Mouse (Mus musculus) heart, postnatal 25 days (tissue): ENCODE data around the gene Fbxo22. TPM values are rescaled to one million over a fixed set of nuclear protein-coding genes. Genes with fewer than 3 reads are reported as not detected.

Experiments
- DNase-seq: peaks from one replicate; pipeline ENCODE4 v3.0.0; 2022; ENCODE audit warnings: low spot score
- intact Hi-C: fragments of 180-260 bp; cut with DNase I; formaldehyde crosslinking; loops from one replicate; pipeline ENCODE4 v1.15.1; 2025
- total RNA-seq, 2 experiments: library from RNA; stranded (reverse); gene quantifications; 2 replicates each; pipeline ENCODE4 v1.2.3; 2021

The Fbxo22 gene
- 10 to 100 TPM; 32.7 to 35.8 TPM for total RNA-seq

DNA sequence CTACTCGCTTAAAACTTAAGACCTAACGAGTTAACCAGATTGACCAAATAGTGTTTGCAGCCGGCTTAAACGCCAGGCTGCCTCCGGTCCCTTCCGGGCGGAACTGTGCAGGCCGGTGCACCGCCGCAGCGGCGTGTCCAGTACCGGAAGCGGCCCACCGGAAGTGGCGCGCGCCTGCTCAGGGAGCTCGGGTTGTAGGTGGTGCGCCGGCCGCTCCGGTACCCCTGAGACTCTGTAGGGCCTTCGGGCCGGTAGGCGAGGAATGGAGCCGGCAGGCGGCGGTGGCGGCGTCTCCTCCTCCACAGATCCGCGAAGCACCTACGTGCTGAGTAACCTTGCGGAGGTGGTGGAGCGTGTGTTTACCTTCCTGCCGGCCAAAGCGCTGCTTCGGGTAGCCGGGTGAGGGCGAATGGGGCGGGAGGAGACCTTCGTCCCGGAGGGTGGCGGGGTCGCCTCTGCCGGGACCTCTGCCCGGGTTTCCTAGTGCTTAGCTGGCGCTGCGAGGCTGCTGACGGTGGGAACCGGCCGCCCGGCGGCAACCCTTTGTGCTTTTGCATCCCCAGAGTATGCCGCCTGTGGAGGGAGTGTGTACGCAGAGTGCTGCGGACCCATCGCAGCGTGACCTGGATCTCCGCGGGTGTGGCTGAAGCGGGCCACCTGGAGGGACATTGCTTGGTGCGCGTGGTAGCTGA lies at the start of gene Fbxo22:
TSS of gene Fbxo22 (plus strand) at position 136 of the 692 bp plus-strand sequence.
- DNase-seq, result peak; percentile 73
- intact Hi-C loops, result loop anchor here (2.0 kb wide), 1 partner anchor 60 kb away; the partner anchor contains the start of gene Ube2q2

DNA sequence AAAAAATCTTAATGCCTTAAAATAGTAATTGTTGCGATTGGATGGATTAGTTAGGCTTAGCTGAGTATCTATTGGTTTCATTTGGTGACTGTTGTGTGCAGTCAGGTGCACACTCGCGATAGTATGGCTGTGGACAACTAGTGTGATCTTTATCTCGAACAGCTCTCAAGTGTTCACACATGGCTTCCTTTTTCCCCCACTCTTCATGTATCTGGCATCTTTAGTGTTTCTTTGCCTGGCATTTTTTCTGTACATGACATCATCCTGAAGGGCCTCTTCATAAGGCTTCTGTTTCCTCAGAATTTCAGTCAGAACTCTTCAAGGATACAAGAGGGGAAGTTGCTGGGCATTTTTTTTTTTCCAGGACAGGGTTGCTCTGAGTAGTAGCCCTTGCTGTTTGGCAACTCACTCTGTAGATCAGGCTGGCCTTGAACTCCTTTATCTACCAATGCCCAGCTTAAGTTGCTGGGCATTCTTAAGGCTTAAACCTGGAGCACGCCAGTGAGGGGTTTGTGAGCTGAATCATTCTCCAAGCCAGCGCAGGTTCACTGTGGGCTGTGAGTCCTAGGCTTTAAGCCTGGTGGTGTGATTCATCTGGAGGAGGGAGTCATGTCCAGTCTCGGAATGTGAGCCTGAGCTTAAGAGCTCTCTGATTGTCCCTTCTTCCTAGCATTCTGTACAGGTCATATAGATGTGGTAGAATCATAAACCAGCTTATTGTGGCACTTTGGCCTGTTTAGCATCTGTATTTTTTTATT lies 37.9 kb upstream of the Fbxo22 start:
- no peak for DNase-seq
- intact Hi-C loops, result no loop called here

DNA sequence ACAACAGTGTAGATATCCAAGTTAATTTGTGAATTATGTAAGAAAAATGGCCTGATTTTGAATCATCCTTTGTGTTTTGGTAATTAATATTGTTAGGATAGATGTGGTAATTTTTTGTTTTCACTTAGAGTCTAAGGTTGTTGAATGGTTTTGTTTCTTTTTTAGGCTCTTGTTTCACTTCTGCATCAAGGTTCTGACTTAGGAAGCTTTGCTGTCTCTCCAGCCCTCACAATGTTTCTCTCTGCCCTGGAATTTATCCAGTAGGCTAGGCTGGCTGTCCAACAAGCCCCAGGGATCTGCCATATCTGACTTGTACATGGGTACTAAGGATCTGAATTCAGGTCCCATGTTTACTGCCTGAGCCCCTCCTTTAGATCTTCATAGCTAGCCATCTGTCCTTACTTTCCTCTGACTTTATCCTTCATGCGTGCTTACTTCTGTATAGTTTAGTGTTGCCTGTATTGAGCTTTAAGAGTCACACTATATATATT lies 36.5 kb upstream of the Fbxo22 start:
- no peak for DNase-seq
- intact Hi-C loops, result no loop called here

DNA sequence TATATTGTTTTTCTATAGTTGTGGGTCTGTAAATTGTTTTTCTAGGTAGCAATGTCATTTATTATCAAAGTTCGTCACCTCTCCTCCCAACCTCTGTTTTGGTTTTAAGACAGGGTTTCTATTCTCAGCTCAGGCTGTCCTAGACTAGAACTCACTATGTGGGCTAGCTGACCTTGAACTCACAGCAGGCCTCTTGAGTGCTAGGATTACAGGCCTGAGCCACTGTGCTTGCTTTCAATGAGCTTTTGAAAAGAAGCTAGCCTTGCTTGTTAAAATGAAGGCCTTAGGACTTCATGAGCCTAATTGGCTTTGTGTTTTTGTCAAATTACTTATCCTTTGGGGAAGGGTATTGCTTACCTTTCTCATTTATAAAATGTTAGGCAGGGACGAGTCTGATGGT lies 34.5 kb upstream of the Fbxo22 start:
- DNase-seq, result no peak
- intact Hi-C loops, result no loop called here

DNA sequence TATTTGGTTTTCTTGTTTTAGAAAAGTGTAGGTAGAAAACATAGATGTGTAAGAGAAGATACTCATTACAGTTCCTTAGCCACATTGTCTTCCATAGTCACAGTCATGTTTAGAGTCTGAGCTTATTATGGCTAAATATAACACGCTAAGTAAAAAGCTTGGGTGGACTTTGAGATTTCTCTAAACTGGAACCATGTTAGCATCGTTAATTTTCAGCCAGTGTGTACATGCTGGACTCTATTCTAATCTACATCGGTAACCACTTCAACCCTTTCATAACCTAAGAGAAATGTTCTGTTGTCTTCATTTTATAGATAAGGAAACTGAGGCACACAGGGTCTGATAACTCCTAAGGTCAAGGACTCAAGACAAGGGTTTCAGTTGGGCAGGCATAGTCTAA lies 12.8 kb upstream of the Fbxo22 start:
- intact Hi-C loops, result no loop called here
- DNase-seq, result no peak

DNA sequence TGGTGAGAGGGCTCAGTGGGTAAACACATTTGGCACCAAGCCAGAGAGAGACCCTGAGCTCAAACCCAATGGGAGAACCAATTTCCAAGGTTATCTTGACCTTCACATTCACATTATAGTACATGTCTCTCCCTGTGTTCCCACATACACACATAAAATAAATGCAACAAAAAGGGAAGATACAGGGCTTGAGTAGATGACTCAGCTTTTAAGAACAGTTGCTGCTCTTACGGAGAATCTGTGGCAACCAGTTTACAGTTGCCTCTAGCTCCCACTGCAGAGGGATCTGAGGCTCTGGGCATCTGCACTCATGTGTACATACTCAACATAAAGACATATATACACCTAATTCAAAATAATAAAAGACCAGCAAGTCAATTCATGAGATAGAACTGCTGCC lies 10.5 kb upstream of the Fbxo22 start:
- DNase-seq, result no peak
- intact Hi-C loops, result no loop called here

DNA sequence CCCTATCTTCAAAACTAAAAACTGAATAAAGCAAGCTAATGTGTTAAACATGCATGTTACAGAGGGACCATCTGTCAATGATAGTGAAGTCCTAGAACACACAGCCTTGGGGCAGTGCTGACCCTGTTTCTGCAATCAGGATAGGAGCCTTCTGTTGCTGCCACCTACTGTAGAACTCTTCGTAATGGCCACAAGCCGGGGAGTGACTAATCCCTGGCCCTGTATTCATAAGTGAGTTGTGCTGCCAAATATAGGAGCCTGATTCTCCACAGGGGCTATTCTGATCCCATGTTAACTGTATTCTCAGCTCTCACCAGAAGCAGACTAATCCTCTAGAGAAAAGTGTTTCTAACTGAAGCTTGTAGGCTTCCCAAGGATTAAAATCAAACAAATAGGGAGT lies 9.4 kb upstream of the Fbxo22 start:
- intact Hi-C loops, result no loop called here
- DNase-seq, result no peak

DNA sequence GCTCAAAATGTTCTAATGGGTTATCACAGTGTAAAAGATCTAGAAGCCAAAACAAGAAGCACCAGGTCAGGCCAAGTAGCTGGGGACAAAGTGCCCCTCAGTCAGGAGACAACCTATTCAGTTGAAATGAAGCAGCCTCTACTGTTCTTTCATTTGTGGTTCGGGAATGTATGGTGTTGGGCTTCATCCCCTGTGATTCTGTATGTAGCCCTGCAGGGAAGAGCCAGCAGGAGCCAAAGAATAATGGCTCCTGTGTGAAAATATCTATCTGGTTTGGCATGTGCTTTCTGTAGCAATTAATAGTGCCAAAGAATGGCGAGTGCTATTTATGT lies 301 bp upstream of the Fbxo22 start:
- intact Hi-C loops, result loop anchor here (2.0 kb wide), 1 partner anchor 60 kb away; the partner anchor contains the start of gene Ube2q2

DNA sequence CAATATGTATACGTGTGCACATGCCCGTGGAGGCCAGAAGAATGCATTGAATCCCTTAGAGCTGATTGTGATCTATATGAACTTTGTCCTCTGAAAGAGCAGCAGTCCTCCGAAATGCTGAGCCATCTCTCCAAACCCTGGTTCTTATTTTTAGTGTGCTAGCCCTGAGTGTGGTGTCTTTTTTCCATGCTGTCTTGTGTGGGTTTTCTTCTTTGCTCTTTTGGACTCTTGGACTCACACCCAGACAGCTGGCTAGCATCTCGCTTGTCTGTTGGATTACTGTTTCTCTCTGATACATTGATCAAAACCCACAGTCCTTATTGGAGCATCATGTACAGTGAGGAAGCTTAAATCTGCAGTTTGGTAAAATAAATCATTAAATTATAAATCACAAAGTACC lies 2.9 kb downstream of the Fbxo22 start:
- no peak for DNase-seq
- intact Hi-C loops, result no loop called here

More for the DNA sequence above, 301 bp upstream of the Fbxo22 start:
- no peak for DNase-seq

DNA sequence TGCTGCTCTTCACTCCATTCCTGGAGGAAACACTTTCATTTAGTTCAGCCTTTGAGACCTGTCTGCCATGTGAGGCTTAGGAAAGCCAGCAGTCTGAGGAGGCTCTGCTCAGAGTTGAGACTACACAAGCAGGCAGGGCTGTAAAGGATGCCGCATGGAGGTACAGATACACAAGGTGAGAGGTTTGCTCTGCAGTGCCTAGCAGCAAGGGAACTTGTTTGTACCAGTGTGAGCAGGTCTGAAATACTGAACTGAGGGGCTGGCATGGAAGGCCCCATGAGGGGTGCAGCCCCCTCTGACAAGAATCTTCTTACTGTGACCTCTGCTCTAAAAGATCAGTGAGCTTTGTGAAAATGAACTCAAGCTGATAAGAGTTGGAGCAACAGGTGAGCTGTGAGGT lies 4.7 kb downstream of the Fbxo22 start:
- DNase-seq, result no peak
- intact Hi-C loops, result no loop called here

DNA sequence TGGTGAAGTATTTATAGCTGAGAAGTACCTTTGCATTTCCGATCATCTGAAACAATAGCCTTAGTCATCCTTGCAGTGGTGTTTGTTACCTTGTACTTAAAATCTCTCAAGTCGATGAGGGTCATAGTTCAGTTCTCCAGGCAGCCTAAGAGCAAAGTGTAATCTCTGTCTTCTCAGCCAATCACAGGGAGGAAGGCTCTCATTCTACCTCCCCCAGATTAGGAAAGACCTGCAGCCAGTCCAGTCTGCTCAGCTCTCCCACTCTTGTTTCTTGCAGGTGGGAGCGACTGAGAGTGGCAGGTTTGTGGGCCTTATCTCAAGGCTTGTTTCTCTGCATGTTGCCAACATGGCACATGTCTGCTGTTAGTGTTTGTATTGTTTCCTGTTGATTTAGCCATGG lies 6.3 kb downstream of the Fbxo22 start:
- intact Hi-C loops, result no loop called here
- DNase-seq, result no peak

DNA sequence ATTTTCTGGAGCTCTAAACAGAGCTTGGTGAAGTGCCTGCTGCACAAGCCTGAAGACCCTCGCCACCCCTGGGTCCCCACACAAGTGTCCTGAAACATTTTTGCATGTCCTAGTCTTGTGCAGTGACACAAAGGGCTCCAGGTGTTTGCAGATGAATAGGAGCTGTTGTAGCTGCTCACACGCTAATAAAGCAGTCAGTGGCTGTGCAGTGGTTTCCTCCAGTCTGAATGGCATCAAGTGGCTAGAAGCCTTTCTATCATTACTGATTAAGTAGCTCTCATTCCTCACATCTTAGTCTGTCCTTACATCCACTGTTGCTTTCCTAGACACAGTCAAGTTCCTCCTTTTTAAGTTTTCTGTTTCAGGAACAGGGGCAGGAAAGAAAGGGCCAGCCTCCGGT lies 6.9 kb downstream of the Fbxo22 start:
- DNase-seq, result no peak
- intact Hi-C loops, result no loop called here

DNA sequence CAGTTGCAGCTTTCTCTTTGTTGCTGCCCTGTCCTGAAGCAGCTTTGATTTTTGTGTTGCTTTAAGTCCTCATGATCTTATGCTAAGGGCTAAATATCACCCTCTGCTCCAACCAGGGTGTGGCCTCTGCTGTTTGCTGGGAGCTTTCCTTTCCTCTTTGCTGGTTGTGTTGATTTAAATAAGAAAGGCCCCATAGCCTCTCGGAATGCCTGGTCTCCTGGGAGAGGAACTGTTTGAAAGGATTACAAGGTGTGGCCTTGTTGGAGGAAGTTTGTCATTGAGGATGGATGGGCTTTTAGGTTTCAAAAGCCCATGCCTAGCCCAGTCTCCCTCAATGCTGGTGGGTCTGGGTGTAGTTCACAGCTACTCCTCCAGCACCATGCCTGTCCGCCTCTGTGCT lies 7.4 kb downstream of the Fbxo22 start:
- no peak for DNase-seq
- intact Hi-C loops, result no loop called here

DNA sequence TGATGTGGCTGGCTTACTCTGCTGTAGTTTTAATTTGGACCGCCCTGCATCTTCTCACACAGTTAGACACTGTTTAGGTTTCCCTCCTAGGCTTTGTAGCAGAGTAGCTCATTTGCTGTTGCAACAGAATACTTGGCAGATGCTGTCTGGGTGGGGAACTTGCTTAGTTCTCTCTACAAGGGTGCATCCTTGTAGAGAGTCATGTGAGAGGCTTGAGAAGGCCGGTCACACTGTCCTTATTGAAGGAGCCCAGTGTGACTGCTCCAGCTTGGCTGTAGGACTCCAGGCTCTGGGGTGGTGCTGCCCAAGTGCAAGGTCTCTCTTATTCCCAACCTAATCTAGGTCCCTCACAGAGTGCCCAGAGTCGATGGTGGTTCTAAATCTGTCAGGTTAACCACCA lies 8.7 kb downstream of the Fbxo22 start:
- DNase-seq, result no peak
- intact Hi-C loops, result no loop called here

DNA sequence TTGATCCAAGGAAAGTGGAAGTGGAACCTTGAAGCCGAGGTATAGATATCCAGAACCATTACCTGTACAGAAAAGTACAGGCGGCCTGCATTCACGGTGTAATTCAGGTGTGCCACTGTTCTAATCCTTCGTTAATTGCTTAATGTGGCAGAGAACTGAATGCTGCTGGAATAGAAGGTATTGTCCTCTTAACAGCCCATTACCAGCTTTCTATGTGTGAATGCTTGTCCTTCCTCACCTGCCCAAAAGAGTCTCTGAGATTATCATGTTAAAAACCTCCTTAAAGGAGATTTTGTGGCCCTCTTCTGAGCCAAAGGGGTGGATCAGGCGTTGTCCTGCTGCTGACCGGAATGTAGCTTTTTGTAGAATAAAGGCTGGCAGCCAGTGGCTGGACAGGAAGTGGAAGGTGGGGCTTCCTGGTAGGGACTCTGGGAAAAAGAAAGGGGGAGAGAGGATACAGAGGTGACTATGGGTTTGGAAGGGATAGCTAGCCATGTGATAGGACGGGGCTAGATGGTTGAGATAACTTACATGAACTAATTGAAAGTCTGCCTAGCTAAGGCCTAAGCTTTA lies 16.5 kb downstream of the Fbxo22 start:
- intact Hi-C loops, result no loop called here
- DNase-seq, result peak; percentile 16

DNA sequence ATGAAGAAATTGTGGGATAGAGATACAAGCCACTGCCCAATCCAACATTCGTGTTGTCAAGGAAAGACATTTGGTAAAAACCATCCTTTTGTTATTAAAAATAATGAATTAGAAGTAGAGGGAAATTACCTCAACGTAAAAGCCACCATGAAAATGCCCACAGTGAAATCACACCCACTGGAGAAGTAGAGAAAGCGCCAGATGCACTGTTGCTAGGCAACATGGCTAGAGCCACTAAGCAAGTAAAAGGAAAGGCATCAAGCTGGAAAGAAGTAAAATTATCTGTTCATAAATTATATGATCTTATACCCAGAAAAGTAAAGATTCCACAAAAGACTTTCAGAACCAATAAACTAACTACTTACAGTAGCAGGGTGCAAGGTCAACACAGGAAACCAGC lies 17.5 kb downstream of the Fbxo22 start:
- DNase-seq, result no peak
- intact Hi-C loops, result no loop called here

DNA sequence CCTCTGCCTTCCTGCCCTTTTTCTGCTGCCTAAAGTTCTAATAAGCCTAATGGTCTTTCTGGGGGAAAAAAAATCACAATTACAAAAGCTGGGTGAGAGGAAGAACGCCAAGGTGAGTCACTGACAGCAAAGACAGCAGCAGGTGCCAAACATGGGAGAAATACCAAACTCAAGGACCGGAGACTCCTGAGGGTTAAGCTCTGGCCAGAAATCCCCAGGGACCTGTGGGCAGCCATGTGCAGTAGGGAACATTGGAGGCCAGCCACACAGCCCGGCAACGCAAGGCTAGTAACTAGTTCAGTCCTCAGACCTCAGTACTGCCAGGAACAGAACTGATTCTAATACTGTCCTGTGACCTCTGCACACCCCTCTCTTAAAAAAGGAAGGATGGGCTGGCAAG lies 19.4 kb downstream of the Fbxo22 start:
- intact Hi-C loops, result no loop called here

DNA sequence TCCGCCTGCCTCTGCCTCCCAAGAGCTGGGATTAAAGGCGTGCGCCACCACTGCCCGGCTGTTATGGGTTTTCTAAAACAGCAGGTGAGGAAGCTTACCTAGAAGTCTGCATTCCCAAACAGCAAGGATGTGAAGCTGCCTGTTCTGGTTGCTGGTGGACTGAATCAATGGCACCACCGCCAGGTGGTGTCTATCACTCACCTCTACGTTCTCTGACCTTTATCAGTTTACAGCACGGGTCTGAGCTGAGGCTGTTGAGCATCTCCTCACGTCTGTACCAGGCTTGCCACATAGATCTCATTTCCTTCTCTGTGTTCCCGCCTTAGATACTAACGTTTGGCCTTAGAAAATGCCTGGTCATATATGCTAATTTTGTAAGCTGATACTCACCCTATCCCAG lies 20.3 kb downstream of the Fbxo22 start:
- intact Hi-C loops, result no loop called here
- no peak for DNase-seq

More for the DNA sequence above, 19.4 kb downstream of the Fbxo22 start:
- no peak for DNase-seq

DNA sequence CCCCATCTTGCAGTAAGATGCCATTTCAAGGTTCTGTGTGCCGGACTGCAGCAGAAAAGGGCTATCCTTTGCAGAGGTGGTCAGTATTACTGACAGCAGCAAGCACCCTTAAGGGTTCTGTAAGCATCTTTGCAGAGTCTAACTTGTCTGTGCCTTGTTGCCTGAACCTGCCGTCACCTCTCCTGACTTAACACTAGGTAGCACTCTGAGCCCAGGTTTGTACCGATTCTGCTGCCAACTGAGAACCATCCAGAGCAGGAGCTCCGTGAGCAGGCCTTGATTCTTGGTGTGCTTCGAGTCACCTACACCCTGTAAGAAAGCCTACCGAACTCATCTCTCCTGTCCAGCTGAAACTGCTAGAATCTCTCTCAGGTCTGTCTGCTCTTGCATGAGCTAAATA lies 22.8 kb downstream of the Fbxo22 start:
- intact Hi-C loops, result no loop called here

DNA sequence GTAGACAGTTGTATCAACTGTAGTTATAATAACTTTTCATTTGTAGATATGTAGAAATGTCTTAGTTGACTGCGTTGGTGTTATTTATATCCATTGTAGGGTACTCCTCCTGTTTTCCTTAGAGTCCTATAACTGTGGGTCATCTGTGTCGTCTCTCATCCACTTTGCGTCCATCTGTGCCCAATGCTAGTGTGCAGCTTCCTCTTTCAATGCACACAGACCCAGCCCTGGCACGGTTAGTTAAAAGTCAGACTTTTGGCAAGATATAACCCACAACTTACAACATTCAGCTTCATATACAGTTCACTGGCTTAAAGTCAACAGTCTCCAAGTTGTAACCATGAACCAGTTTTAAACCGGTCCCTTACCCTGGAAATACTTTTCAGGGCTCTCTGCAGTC lies 23.4 kb downstream of the Fbxo22 start:
- intact Hi-C loops, result no loop called here
- DNase-seq, result no peak

More for the DNA sequence above, 22.8 kb downstream of the Fbxo22 start:
- no peak for DNase-seq

DNA sequence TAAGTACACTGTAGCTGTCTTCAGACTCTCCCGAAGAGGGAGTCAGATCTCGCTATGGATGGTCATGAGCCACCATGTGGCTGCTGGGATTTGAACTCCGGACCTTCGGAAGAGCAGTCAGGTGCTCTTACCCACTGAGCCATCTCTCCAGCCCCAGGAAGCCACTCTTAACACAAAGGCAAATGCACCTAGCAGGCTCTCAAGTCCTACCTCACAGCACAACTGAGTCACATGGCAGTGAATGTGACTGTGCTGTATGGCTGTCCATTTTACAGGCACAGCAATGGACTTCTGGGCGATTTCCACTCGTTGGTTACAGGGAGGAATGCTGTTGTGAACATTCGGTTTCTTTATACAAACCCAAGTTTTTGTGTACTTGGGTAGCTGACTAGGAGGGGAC lies 23.9 kb downstream of the Fbxo22 start:
- intact Hi-C loops, result no loop called here
- no peak for DNase-seq
